Mouse (Mus musculus) spleen, postnatal 10 days (tissue): ENCODE measurements at regions not wholly inside any gene's neighbourhood (a gene's known extent, or its start where the extent isn't known, plus 50 kb on each side); places are given as distances from the start of the nearest gene placed in this dataset.

Source experiments
- DNase-seq, 2 experiments: peaks; one replicate each; pipeline ENCODE4 v3.0.0; 2021 to 2022; ENCODE audit warnings: low spot score in 2 of 2

DNA sequence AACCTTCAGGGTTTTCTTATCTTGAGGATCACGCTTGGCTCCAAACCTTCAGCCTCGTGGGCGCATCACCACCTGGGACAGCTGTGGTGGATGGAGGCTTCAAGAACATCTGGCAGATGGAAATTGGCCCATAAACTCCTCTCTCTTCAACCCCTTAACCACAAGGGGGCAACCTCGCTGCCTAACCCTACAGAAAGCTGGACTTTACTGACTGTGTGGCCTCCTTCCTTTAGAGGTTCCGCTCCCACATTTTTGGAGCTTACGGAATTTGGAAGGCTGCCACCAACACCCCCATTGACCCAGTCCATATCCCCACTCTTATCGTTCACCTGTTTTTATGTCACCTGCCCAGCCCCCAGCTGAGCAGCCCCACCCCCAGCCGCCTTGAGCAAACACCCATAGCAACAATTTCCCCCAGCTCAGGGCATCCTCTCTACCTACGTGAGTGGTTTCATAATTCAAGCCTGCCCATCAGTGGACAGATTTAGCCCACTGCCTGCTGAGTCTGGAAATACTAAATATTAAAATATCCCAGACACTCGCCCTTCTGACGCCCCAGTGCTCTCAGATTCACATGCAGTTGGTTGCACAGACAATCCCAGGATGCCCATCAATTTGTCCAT is 167.0 kb upstream of the Slc22a22 start:
- peak in 1 of 2 experiments; percentile 50 for DNase-seq

DNA sequence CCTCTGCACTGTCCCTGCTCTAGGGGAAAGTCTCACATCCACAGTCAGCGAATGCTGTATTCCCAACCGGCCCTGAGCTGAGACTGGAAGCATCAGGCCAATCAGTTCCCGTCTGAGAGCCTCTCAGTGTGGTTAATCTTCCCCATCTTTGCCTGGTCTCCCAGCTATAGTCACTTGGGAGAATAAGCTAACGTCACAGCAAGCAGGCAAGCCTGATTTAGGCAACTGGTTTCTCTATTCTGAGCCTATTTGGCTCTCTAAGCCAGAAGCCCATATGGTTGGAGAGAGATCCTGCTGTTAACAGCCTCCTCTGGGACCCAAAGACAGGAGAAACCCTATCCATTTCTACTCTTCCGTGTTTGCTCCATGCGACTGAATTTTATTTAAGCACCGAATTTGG is 161.7 kb upstream of the Slc22a22 start:
- no peak for DNase-seq

DNA sequence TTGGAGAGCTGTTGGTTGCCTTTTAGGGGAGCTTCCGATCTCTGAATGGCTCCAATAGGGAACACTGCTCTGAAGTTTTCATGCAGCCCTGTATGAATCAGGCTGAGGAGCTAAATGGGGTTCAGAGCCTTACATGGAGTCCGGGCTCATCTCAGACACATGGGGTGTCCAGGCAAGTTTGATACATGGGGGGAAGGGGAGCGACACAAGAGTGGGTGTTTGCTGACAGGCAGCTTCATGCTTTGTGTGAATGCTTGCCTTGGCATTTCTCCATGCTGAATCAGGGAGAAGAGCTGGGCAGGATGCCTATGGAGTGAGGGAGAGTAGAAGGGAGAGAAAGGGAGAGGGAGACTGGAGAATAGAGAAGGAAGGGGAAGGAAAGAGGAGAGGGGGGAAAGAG is 155.6 kb upstream of the Slc22a22 start:
- no peak for DNase-seq

DNA sequence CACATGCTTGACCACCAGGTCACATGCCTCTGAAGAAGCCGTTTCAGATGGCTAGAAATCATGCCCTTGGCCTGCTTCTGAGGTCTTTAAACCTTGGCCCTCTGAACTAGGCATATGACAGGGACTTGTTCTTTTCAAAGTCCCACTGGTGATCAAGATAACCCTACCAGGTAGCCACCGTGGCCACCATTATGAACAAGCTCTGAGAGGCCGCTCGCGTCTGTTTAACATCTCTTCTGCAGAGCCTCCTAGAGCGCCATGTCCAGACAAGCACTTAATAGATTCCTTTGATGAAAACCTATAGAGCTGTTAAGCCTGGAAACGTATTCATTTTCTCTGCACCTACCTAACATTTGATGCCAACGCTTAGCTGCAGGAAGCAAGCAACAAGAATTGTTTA is 155.1 kb upstream of the Slc22a22 start:
- DNase-seq = no peak

DNA sequence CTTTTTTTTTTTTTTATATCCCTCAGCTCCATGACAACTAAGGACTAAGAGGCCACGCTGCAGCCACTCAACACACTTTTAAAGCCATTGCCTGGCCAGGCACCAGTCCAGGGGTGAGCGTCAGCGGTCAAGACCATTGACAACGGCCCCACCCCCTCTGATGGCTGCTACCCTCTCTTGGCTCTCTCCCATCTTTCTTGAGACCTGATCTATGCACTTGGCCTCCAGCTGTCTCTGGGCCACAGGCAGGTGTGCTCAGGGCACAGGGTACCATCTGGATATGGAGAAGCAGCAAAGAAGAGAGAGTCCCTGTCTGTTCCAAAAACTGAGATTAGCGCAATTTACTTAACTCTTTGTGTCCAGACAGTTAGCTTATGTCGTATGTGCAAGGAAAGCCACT is 141.0 kb upstream of the Slc22a22 start:
- DNase-seq = no peak

DNA sequence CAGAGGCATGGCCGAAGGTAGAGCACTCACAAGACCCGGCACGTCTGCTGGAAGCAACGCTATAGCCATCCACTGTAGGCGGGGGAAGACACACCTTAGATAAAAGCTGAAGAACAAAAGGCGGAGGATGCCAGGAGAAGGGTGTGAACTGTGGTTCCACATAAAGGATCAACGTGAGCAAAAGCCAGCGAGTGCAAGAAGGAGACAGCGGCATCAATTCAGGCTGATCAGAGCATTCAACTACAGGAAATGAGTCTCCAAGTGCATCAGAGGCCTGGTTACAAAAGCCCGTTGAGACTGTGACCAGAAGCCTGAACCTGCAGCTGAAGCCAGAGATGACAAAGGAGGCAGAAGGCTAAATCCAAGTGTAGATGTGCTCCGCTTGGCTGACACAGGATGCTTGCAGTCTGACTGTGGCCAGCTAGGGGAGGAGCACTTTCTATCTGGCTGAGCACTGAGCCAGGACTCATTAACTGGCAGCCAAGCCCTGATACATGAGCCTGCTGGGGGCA is 139.5 kb upstream of the Slc22a22 start:
- no peak for DNase-seq

DNA sequence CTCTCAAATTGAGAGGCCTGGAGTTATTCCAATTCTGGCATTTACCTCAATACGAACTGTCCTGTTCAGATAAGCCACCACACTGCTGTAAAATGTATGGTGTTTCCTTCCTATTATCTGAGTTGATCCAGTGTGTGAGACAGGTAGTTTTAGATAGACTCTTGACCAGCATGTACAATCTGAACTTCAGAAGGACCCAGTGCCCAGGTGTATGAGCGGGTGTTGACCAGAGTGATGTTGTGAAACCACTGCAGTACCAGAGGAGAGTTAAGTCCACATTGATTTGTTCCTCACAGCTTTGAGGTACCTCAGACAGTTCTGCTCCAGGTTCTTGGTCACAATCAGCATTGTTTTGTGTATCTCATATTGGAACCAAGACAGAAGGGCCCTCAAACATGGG is 132.6 kb upstream of the Slc22a22 start:
- no peak for DNase-seq

DNA sequence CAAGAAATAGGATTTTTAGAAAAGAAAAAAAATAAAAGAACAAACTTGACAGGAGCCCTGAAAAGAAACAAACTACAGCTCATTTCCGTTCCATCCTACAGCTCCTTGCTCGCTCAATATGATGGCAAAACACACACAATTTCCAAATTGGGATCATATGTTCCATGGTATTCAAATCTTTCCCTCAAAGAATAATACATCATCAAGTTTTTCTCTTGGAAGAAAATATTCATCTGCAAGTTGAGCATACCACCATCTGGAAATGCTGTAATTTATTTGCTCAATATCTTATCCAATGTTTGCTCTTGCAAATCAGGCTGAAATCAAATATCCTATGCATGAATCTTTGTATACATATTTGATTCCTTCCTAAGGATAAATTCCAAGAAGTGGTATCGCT is 131.1 kb upstream of the Slc22a22 start:
- no peak for DNase-seq

DNA sequence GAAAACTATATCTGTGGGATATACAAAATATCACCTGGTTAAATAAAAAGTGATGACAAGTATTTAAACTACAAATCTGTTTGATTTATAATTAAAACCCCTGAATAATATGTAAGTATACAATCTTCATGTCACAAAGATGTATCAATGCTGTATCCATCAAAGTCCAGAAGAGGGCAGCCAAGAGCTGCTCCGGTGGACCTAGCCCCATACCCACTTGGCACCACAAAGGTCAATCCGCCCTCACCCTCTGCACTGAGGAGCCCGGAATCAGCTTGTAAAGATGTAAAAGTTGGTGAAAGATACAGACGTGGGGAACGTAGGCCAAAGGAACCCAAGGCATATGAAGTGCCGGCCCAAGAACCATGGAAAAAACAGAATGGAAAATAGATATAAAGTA is 123.1 kb upstream of the Slc22a22 start:
- peak; percentile 5 to 53 for DNase-seq

DNA sequence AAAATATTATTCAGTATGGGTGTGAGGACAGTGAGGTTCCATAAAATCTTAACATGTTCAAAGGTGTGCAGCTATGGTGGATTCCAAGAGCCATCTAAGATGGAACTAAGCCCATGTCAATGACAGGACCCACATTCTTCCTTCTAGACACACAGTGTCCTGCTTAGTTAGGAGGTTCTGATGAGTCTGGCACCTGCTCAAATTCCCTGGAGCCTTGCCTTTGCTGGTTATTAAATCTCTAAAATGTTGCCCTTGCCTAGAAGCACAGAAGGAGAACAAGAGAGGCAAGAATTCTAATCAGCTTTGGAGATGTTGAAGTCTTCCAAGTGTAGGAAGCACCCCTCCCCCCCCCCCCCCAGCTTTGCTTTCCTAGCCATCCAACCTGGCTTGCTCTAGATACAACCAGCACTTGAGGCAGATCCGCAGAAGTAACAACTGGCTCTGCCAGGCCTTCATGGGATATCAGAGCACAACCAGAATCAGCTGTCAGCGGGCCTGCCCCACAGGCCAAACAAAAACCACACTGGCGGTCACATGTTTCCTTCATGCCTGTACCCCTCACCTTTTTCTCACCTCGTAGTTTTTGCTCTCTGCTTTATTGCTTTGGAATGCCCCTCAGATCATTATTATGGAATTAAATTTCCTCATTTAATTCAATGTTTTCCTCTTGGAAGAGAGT is 116.0 kb upstream of the Slc22a22 start:
- DNase-seq = no peak

DNA sequence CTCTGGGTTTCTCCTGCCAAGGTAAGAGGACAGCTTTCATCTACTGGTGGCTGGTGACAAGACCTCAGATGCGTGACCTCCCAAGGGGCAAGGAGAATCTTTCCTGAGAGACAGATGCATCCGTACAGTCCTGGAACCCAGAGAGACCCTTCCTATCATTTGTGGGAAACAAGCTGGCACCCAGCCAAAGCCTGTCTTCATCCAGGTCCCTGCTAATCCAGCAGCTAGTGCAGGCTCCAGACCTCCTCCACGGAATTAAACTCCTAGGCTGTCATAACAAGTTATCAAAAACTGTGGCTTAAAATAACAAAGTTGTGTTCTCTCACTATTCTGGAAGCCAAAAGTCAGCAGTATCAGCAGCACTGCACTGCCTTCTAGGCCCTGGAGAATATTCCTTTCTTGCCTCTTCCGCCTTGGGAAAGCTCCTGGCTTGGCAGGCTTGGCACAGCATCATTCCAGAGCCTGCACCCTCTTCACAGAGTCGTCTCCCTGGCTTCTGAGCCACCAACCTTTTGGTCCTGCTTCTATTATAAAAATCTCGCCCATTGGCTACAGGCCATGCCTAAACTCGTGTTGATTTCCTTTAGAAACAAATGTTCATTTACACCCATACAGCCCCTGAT is 113.3 kb upstream of the Slc22a22 start:
- DNase-seq = no peak

DNA sequence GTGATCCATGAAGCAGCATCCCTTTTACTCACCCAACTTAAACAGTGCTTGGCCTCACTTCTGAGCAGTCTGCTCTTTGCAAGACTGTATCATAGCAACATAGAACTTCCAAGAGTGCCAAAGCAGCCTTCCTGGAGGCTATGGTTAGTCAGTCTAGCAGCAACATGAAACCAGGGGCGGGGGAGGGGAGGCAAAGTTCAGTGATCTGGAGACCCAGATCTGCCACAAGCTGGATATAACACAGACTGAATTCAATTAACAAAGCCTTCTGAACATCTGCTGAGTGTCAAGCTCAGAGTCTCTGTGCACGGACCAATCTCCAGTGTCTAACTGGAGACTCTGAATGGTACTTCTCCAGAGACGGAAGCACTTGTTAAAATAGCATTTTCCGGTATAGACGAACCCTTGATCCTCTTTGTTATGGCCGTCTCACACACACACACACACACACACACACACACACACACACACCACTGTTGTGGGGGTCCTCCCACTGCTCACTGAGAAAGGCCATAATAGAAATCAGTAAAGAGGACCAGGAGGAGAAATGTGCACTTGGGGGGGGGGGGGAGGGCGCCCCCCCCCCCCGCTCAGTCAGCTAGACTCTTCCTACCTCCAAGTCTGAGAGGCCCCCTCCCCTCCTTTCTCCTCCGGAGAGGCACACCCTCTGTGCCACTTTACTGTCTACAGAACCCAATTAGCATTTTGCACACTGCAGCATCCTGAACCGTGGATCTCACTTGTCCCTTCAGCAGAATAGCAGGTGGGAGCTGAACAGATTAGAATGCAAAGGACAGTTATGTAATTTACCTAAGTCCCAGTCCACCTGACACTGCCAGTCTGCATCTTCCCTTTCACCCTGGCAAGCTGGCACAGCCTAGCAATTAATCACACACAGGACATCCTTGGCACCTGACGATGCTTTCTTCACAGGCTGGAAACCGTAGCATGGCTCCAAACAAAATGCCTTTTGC is 112.3 kb upstream of the Slc22a22 start:
- no peak for DNase-seq

DNA sequence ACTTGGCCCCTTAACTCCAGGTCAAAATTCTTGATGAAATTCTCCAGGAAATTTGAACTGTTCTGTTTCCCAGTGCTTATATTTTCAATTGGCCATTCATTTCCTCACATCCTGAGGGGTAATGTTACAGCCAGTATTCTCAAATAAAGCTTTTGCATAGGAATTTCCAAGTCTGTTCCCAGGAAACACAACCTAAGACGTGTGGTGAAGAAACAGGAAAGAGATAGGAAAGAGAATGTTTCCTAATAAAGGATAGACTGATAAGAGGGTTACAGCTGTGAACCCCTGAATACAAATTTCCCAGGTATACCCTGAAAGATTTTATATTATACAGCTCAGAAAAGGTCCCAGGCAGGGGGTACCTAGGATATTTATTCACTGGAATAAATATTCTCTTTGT is 108.0 kb upstream of the Slc22a22 start:
- DNase-seq = no peak

DNA sequence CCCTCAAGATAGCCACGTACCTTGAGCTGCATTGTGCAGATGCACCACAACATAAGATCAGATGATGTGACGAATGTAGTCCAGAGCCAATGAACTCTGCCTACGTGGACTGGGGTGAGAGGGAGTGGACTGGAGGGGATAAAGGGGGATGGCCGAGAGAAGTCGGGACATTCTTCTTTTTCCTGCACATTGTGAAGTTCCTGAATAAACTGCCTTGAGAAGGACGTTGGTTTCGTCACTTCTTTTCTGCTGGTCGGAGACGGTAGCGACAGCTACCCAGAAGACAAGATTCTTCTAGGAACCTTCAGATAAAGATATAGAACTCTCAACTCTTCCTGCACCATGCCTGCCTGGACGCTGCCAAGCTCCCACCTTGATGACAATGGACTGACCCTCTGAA is 107.1 kb upstream of the Slc22a22 start:
- no peak for DNase-seq

DNA sequence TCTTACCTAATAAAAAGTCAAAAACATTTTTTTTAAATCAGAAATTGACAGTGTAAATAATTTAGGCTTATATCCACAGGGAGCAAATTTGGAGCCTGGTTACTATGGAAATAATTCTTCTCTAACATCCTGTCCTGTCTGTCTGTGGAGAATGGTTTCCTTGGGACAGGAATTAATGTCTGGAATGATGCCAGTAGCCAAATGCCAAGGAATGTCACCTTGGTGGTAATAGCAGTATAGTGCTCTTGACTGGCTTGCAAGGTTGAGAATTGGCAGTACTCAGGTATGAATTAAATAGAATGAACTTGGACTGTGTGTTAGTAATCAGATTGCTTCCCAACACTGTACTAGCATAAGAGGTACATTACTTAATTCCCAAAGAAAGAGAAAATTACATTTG is 103.8 kb upstream of the Slc22a22 start:
- DNase-seq = no peak

DNA sequence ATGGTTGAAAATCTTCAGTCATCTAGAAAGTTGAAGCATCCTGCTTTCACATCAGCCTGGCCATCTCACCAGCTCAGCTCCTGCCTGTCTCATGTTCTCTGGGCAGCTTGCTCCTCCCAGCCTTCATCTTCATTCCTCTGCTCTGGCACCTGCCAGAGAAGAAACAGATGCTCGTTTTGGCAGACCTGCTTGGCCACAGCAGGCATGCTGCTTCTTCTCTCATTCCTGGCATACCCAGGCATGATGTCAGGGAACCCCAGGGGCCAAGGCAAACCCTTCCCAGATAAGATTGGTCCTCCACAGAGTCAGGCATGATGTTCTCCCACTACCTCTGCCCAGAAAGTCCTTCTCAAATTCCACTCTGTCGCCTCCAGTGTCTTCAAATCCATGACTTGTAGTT is 101.4 kb upstream of the Slc22a22 start:
- no peak for DNase-seq

DNA sequence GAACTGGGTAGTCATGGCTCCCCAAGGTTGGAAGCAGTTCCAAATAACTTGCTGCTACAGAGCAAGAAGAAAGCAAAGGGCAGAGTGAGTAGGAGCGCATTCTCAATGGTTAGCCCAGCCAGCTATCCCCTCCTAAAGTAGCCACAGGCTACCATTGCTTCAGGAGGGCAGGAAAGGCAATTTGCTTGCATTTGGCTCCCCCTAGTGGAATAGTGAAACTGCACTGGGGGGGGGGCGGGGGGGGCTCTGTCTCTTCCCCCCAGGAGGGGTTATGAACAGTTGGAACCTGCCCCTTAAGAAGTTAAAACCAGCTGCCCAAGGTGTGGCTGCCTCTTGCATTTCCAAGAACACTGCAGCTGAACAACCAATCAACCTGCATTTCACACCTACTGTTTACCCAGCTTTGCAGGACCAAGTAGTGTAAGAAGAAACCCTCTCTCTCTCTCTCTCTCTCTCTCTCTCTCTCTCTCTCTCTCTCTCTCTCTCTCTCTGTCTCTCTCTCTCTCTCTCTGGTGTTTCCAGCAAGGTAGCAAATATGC is 96.7 kb upstream of the Slc22a22 start:
- DNase-seq = no peak

DNA sequence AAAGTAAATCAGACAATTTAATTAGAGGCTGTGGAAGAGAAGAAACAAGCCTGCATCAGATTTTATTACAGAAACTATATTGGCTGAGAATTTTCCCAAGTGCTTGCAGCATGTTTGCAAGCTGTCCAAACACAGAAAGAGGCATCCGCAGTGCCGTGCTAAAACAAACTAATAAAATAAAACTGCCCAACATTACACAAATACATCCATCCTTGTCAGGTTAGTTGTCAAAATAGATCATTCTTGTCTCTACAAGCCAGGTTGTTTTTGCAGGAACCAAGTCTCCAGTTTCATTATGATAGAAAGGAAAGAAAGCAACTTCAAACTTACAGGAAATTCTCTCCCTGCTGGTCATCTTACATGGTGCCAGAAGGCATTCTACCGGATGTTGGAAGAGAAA is 95.0 kb upstream of the Slc22a22 start:
- no peak for DNase-seq

DNA sequence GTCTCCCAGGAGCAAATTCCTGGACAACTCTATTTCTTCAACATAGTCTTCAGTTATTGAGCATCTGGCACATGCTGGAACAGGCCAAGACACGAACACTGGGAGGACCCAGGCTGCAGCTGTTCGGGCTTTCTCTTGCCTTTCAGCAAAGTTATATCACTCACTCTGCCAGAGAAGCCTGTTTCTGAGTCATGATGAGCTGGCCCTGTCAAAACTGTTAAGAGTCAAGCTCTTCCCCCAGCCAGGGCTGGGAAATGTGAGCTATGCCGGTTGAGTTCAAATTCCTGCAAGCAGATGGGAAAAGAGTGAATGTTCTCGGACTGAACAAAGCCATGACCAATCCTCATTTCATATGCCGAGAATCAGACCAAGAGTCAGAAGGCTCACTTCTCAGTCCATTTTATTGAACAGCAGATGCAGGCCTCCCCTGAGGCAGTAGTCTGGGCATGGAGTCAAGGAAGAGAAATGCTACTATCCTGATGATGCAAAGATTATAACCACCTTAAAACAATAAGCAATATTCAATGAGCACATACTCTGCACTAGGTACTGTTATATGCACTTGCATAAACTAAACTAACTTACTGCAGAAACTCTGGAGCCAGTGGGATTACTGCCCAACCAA is 90.7 kb upstream of the Slc22a22 start:
- DNase-seq = no peak

DNA sequence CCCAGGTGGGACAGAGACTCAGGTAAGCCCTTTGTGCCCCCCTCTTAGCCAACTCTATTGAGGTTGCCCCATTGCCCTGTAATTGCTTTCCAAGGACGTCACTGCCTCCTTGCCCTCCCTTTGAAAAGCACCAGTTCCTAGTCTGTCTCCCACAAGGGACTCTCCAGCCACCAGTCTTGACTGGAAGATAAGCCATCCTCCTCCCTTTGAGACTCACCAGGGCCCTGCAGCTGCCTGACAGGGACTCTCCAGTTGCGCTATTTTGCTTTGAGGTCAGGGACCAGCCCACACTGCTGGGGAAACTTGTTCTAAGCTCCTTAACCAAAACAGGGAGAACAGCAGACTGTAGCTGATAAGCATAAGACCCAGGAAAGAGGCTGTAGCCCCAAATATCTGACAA is 69.7 kb upstream of the Slc22a22 start:
- no peak for DNase-seq

DNA sequence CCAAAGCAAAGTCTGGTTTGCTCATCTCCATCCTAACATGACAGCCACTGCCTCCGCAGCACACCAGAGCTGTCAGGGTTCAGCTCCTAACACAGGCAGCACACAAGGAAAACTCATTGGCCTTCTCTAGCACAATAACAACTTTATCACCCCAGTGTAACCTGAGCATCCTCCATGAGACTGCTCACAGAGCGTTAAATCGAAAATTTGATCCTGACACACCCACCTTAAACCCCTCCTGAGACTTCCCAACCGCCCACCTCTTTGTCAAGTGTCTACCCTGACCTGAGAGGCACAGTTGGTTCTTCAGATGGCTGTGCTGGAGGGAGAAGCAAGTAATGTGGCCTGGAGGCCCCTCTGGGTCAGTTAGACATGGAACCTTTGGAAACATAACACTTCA is 67.7 kb upstream of the Slc22a22 start:
- no peak for DNase-seq
